Mouse (Mus musculus): ENCODE data around the gene Pax8.

The Pax8 gene

GRCm38 (mm10) chr2:24468430-24468829 is 7.0 kb downstream of the Pax8 start:
- in situ Hi-C loops (cut with MboI; ENCODE audit: unreplicated experiment in 2 of 2) = no loop called here

GRCm38 (mm10) chr2:24467156-24467555 is 8.2 kb downstream of the Pax8 start:
- in situ Hi-C loops (cut with MboI; ENCODE audit: unreplicated experiment in 2 of 2) = no loop called here

GRCm38 (mm10) chr2:24460808-24461127 is 14.6 kb downstream of the Pax8 start:
- in situ Hi-C loops (cut with MboI; ENCODE audit: unreplicated experiment in 2 of 2) = no loop called here

- in situ Hi-C loops (cut with MboI; ENCODE audit: unreplicated experiment in 2 of 2) = no loop called here
These were observed 15.1 kb downstream of the Pax8 start for GRCm38 (mm10) chr2:24460112-24460807.

GRCm38 (mm10) chr2:24456841-24457240 is 18.6 kb downstream of the Pax8 start:
- in situ Hi-C loops (cut with MboI; ENCODE audit: unreplicated experiment in 2 of 2) = no loop called here

- in situ Hi-C loops (cut with MboI; ENCODE audit: unreplicated experiment in 2 of 2) = no loop called here
These were observed 20.1 kb downstream of the Pax8 start for GRCm38 (mm10) chr2:24455057-24455855.

GRCm38 (mm10) chr2:24454429-24455011 is 20.9 kb downstream of the Pax8 start:
- in situ Hi-C loops (cut with MboI; ENCODE audit: unreplicated experiment in 2 of 2) = no loop called here

GRCm38 (mm10) chr2:24453206-24453605 is 22.2 kb downstream of the Pax8 start:
- in situ Hi-C loops (cut with MboI; ENCODE audit: unreplicated experiment in 2 of 2) = no loop called here

- in situ Hi-C loops (cut with MboI; ENCODE audit: unreplicated experiment in 2 of 2) = loop anchor here in 1 of 2 experiments (5.0 kb wide), 1 partner anchor 48 kb away; no protein-coding TSS in a partner anchor
These were observed 26.3 kb downstream of the Pax8 start for GRCm38 (mm10) chr2:24449111-24449510.

GRCm38 (mm10) chr2:24443256-24443790 is 32.1 kb downstream of the Pax8 start:
- in situ Hi-C loops (cut with MboI; ENCODE audit: unreplicated experiment in 2 of 2) = no loop called here

GRCm38 (mm10) chr2:24442303-24442925 is 33.0 kb downstream of the Pax8 start:
- in situ Hi-C loops (cut with MboI; ENCODE audit: unreplicated experiment in 2 of 2) = no loop called here

- in situ Hi-C loops (cut with MboI; ENCODE audit: unreplicated experiment in 2 of 2) = no loop called here
These were observed 33.5 kb downstream of the Pax8 start for GRCm38 (mm10) chr2:24441899-24442298.

GRCm38 (mm10) chr2:24440056-24440455 is 35.3 kb downstream of the Pax8 start:
- in situ Hi-C loops (cut with MboI; ENCODE audit: unreplicated experiment in 2 of 2) = no loop called here

- in situ Hi-C loops (cut with MboI; ENCODE audit: unreplicated experiment in 2 of 2) = loop anchor here in 1 of 2 experiments (10.0 kb wide), 1 partner anchor 119 kb away; no protein-coding TSS in a partner anchor
These were observed 39.7 kb downstream of the Pax8 start for GRCm38 (mm10) chr2:24435699-24436098.

- in situ Hi-C loops (cut with MboI; ENCODE audit: unreplicated experiment in 2 of 2) = loop anchor here in 1 of 2 experiments (10.0 kb wide), 1 partner anchor 120 kb away; no protein-coding TSS in a partner anchor
These were observed 40.7 kb downstream of the Pax8 start for GRCm38 (mm10) chr2:24434670-24435069.

GRCm38 (mm10) chr2:24429806-24430205 is 45.6 kb downstream of the Pax8 start:
- in situ Hi-C loops (cut with MboI; ENCODE audit: unreplicated experiment in 2 of 2) = loop anchor here in 1 of 2 experiments (10.0 kb wide), 1 partner anchor 125 kb away; no protein-coding TSS in a partner anchor

GRCm38 (mm10) chr2:24427866-24428675 is 47.3 kb downstream of the Pax8 start:
- in situ Hi-C loops (cut with MboI; ENCODE audit: unreplicated experiment in 2 of 2) = no loop called here

GRCm38 (mm10) chr2:24425630-24426029 is 49.8 kb downstream of the Pax8 start:
- in situ Hi-C loops (cut with MboI; ENCODE audit: unreplicated experiment in 2 of 2) = no loop called here

GRCm38 (mm10) chr2:24422815-24423214 is 52.6 kb downstream of the Pax8 start:
- in situ Hi-C loops (cut with MboI; ENCODE audit: unreplicated experiment in 2 of 2) = no loop called here

All from v-Abl transformed pro-B cells (cell line).